Mouse (Mus musculus): ENCODE measurements at regions not wholly inside any gene's neighbourhood (a gene's known extent, or its start where the extent isn't known, plus 50 kb on each side); places are given as distances from the start of the nearest gene placed in this dataset.
"Not testable (repeated sequence)": the region's sequence is repeated elsewhere in the genome, so short reads cannot be mapped to it uniquely, and the experiment has no call there.

GRCm38 (mm10) chr17:35758769-35759168 is 54.3 kb upstream of the Ddr1 start:
- no peak for DNase-seq

GRCm38 (mm10) chr17:35759740-35760139 is 55.3 kb upstream of the Ddr1 start:
- no peak for DNase-seq

GRCm38 (mm10) chr17:35762614-35763013 is 58.2 kb upstream of the Ddr1 start:
- no peak for DNase-seq

- no peak for DNase-seq
Observed at GRCm38 (mm10) chr17:35763101-35763500, 58.4 kb upstream of the Ier3 start.

- peak; percentile 25 for DNase-seq
Observed at GRCm38 (mm10) chr17:35763866-35764265, 57.6 kb upstream of the Ier3 start.

- no peak for DNase-seq
Observed at GRCm38 (mm10) chr17:35766406-35766805, 55.1 kb upstream of the Ier3 start.

GRCm38 (mm10) chr17:35769175-35769960 is 52.1 kb upstream of the Ier3 start:
- DNase-seq: no peak

GRCm38 (mm10) chr17:35769961-35770276 is 51.6 kb upstream of the Ier3 start:
- DNase-seq: not testable (repeated sequence)

- DNase-seq: no peak
Observed at GRCm38 (mm10) chr17:35770599-35770998, 50.9 kb upstream of the Ier3 start.

- no peak for DNase-seq
Observed at GRCm38 (mm10) chr17:35771656-35772405, 49.7 kb upstream of the Ier3 start.

Measured in kidney, adult 11 months (tissue).